Mouse (Mus musculus): ENCODE results near the gene Cox5b.

DNA sequence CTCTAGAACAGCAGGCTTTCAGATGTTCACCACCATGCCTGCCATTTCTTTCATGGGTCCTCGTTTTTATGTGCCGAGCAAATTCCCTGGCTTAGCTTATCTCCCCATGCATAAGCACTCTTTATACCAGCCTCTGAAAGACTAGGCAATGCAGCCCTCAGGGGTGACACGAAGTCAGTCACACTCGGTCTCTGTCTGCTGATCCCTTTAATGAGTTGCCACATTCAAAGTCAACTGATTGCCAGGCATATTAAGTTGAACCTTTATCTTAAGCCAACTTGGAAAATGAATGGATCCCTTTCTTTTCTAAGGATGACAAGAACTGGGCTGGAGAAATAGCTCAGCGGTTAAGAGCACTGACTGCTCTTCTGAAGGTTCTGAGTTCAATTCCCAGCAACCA is 48.0 kb downstream of the Cox5b start:
- TF ChIP-seq CTCF (IDR thresholded peaks at IDR 0.05; ENCODE audit: low read depth): no peak
- TF ChIP-seq EP300 (IDR thresholded peaks at IDR 0.05; ENCODE audit: low read depth): no peak

All from liver, postnatal 0 days (tissue).